8 mouse cellular contexts compared by ENCODE assay signal in the genomic region with DNA sequence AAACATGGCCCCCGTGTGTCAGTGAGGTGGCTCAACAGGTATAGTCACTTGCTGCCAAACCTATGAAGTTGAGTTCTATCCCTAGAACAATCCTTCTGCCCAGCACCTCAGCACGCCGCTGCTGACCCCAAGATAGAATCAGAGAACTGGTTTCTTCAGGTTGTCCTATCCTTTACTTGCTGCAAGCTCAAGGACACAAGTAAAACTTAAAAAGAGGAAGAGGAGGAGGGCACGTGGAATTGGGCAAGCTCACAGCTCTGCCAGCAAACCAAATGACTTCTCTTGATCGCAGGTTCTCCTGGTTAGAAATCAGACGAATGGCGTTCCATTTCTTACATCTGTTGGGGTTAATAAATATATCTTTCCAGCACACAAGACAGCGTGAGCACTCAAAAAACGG. TPM values are rescaled to one million over a fixed set of nuclear protein-coding genes. Genes with fewer than 3 reads are reported as not detected.
DNase-seq lines count a peak whose midpoint lies in the region; ATAC-seq and TF ChIP-seq lines count a peak whose summit lies in the region.

No protein-coding gene starts in this region.

- DNase-seq in cerebellum, adult 9-10 months = peak; percentile 52
- DNase-seq in cerebellum, postnatal 4 days (ENCODE audit: low spot score in 2 of 2) = no peak
- DNase-seq in layer of hippocampus, adult 2 months (ENCODE audit: low spot score in 2 of 2) = no peak
- DNase-seq in layer of hippocampus, postnatal 14 days (ENCODE audit: low spot score in 2 of 2) = no peak
- no peak for DNase-seq in left cerebral cortex, adult 18-20 months (ENCODE audit: low spot score in 2 of 2)
- DNase-seq in urinary bladder, postnatal 36 days (ENCODE audit: low spot score in 2 of 2) = no peak

- peak; percentile 34 for ATAC-seq in granulocyte monocyte progenitor cell, adult 5-6 weeks (replicated peaks; ENCODE audit: poor library complexity, severe bottlenecking)
- ATAC-seq in megakaryocyte, adult 5-6 weeks (ENCODE audit: poor library complexity, severe bottlenecking) = peak; percentile 38

- TF ChIP-seq CTCF in layer of hippocampus, adult 2 months (conservative IDR thresholded peaks at IDR 0.05) = no peak

- H3K27ac ChIP-seq in layer of hippocampus, adult 2 months = peak overlapping the region; percentile 90; the same call in 1 of the 2 replicates

- H3K4me3 ChIP-seq in layer of hippocampus, adult 2 months = no peak overlapping the region

RNA-seq across cellular contexts. Expression of a gene that starts 0.7 kb away (rescaled TPM):
- 1 to 10 TPM; 8.2 to 9.2 TPM for total RNA-seq in layer of hippocampus, adult 2 months (2021)
- total RNA-seq in layer of hippocampus, postnatal 14 days (2021) = 10 to 100 TPM; 11.8 to 12.1 TPM
- 41.7 and 50.0 TPM in 2 replicates for total RNA-seq in granulocyte monocyte progenitor cell, adult 5-6 weeks (2014; fragmentation: Nextera tagmentation)
- total RNA-seq in granulocyte monocyte progenitor cell, adult 5-6 weeks (2017) = 105 and 111 TPM in 2 replicates
- 17.9 and 20.9 TPM in 2 replicates for total RNA-seq in megakaryocyte, adult 5-6 weeks (2015)
- total RNA-seq in megakaryocyte, adult 5-6 weeks (2017) = 75.2 and 76.5 TPM in 2 replicates
- 1 to 10 TPM; 8.0 to 9.1 TPM for total RNA-seq in left cerebral cortex, adult 18-20 months (2021)
